Mouse (Mus musculus): ENCODE measurements around the gene Comt. TPM values are rescaled to one million over a fixed set of nuclear protein-coding genes. Genes with fewer than 3 reads are reported as not detected.

The Comt gene
- polyA plus RNA-seq, 1 experiment: 96.2 TPM

DNA sequence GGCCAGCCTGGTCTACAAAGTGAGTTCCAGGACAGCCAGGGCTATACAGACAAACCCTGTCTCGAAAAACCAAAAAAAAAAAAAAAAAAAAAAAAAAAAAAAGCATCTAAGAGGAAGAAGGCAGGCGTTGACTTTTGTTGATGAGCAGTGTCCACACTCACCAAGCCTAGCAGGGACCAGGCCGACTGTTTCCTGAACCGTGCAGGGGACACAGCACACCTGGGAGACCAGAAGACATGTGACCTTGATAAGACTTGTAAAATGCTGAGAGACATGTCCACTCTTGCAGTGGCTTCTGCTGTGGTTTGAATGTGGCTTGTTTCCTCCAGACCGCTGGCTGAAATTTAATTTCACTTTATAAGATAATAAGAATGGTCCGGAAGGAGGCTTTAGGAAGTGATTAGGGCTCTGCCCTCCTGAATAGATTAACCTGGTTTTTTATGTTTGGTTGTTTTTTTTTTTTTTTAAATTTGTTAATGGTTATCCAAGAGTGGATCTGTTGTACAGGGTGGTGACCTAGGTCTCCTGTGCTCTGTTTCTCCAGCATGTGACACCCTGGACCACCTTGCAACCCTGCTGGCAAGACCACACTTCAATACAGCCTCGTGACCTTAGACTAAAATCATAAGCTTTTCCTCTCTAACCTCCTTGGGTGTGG, 50.2 kb downstream of the Comt start:
- H3K79me3 ChIP-seq (ENCODE audit: low read depth): no peaks in the 10 kb centered on the region
- no peaks in the 10 kb centered on the region for H3K27me3 ChIP-seq (ENCODE audit: control insufficient read depth, insufficient read depth, insufficient read length)
- no peaks in the 10 kb centered on the region for H3K79me2 ChIP-seq (ENCODE audit: control insufficient read depth, insufficient read depth)
- TF ChIP-seq FOSL1 (IDR thresholded peaks at IDR 0.05; ENCODE audit: insufficient read depth, low read length, poor library complexity, severe bottlenecking) (no peak), MYOG (IDR thresholded peaks at IDR 0.05; ENCODE audit: control insufficient read depth, extremely low read depth, insufficient read length) (no peak), MYOD1 (IDR thresholded peaks at IDR 0.05; ENCODE audit: control insufficient read depth, insufficient read length, low read depth) (no peak), CTCF (IDR thresholded peaks at IDR 0.05; ENCODE audit: control insufficient read depth, insufficient read depth, insufficient read length) (no peak), USF1 (IDR thresholded peaks at IDR 0.05; ENCODE audit: low read depth) (no peak), MAX (IDR thresholded peaks at IDR 0.05) (no peak), CEBPB (IDR thresholded peaks at IDR 0.05; ENCODE audit: low read depth) (no peak)
- H3ac ChIP-seq (ENCODE audit: control insufficient read depth, insufficient read length, low read depth): no peak overlapping the region
- H3K4me3 ChIP-seq (ENCODE audit: insufficient read depth, poor library complexity, severe bottlenecking): no peak overlapping the region
- no peaks in the 10 kb centered on the region for H3K36me3 ChIP-seq (ENCODE audit: control insufficient read depth, insufficient read depth)

DNA sequence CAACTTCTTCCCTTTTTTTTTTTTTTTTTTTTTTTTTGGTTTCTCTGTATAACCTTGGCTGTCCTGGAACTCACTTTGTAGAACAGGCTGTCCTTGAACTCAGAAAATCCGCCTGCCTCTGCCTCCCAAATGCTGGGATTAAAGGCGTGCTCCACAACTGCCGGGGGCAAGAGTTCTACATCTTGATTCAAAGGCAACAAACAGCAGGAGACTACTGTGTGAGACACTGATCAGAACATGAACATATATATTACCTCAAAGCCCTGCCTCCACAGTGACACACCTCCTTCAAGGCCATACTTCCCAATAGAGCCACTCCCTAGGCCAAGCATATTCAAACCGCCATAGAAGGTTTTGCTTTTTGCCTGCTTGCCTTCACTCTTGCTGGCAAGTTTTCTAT, 53.0 kb downstream of the Comt start:
- Histone ChIP-seq H3K36me3 (ENCODE audit: control insufficient read depth, insufficient read depth) (no peaks in the 10 kb centered on the region), H3K27me3 (ENCODE audit: control insufficient read depth, insufficient read depth, insufficient read length) (no peaks in the 10 kb centered on the region), H3ac (ENCODE audit: control insufficient read depth, insufficient read length, low read depth) (no peak overlapping the region), H3K79me3 (ENCODE audit: low read depth) (no peaks in the 10 kb centered on the region), H3K79me2 (ENCODE audit: control insufficient read depth, insufficient read depth) (no peaks in the 10 kb centered on the region), H3K4me3 (ENCODE audit: insufficient read depth, poor library complexity, severe bottlenecking) (no peak overlapping the region)
- TF ChIP-seq CEBPB (IDR thresholded peaks at IDR 0.05; ENCODE audit: low read depth) (no peak), MYOD1 (IDR thresholded peaks at IDR 0.05; ENCODE audit: control insufficient read depth, insufficient read length, low read depth) (no peak), USF1 (IDR thresholded peaks at IDR 0.05; ENCODE audit: low read depth) (no peak), FOSL1 (IDR thresholded peaks at IDR 0.05; ENCODE audit: insufficient read depth, low read length, poor library complexity, severe bottlenecking) (no peak), MAX (IDR thresholded peaks at IDR 0.05) (no peak), CTCF (IDR thresholded peaks at IDR 0.05; ENCODE audit: control insufficient read depth, insufficient read depth, insufficient read length) (no peak), MYOG (IDR thresholded peaks at IDR 0.05; ENCODE audit: control insufficient read depth, extremely low read depth, insufficient read length) (no peak)

DNA sequence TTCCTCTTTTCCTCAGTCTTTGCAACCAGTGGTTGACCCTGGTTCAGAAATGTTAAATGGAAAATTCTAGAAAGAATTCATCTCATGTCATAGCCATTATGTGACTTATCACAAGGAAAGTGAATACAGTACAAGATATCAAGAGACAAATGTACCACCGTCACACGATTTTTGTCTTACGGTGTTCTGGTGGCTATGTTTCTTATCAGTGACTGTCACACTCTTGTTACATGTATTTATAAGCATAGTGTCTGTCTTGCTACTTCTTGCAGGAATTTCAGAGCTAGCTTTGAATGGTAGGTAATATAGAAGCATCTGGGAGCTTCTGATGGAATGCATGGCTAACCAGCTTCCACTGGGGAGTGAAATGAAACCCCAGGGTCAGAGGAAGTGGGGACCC, 56.5 kb downstream of the Comt start:
- H3K79me2 ChIP-seq (ENCODE audit: control insufficient read depth, insufficient read depth): no peaks in the 10 kb centered on the region
- no peaks in the 10 kb centered on the region for H3K79me3 ChIP-seq (ENCODE audit: low read depth)
- no peaks in the 10 kb centered on the region for H3K36me3 ChIP-seq (ENCODE audit: control insufficient read depth, insufficient read depth)
- H3ac ChIP-seq (ENCODE audit: control insufficient read depth, insufficient read length, low read depth): no peak overlapping the region
- no peak overlapping the region for H3K4me3 ChIP-seq (ENCODE audit: insufficient read depth, poor library complexity, severe bottlenecking)
- no peaks in the 10 kb centered on the region for H3K27me3 ChIP-seq (ENCODE audit: control insufficient read depth, insufficient read depth, insufficient read length)
- no peak for TF ChIP-seq MAX (IDR thresholded peaks at IDR 0.05)
- TF ChIP-seq CTCF (IDR thresholded peaks at IDR 0.05; ENCODE audit: control insufficient read depth, insufficient read depth, insufficient read length): no peak
- TF ChIP-seq MYOD1 (IDR thresholded peaks at IDR 0.05; ENCODE audit: control insufficient read depth, insufficient read length, low read depth): no peak
- TF ChIP-seq CEBPB (IDR thresholded peaks at IDR 0.05; ENCODE audit: low read depth): no peak
- TF ChIP-seq FOSL1 (IDR thresholded peaks at IDR 0.05; ENCODE audit: insufficient read depth, low read length, poor library complexity, severe bottlenecking): no peak
- no peak for TF ChIP-seq USF1 (IDR thresholded peaks at IDR 0.05; ENCODE audit: low read depth)
- TF ChIP-seq MYOG (IDR thresholded peaks at IDR 0.05; ENCODE audit: control insufficient read depth, extremely low read depth, insufficient read length): no peak

DNA sequence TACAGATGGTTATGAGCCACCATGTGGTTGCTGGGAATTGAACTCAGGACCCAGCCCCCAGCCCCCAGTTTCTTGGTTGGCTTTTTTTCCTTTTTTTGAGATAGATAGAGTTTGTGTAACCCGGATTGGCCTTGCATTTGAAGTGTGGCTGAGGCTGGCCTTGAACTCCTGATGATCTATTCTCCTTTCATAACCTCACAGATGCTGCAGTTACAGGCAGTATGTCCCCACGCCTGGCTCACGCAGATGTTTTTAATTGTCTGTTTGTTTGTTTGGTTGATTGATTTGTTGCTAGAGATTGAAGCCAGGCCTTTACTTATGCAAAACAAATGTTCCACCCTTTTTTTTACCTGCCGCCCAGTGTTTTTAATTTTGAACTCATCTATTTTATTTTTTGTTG, 59.8 kb downstream of the Comt start:
- Histone ChIP-seq H3K36me3 (ENCODE audit: control insufficient read depth, insufficient read depth) (no peaks in the 10 kb centered on the region), H3ac (ENCODE audit: control insufficient read depth, insufficient read length, low read depth) (no peak overlapping the region), H3K79me2 (ENCODE audit: control insufficient read depth, insufficient read depth) (no peaks in the 10 kb centered on the region), H3K27me3 (ENCODE audit: control insufficient read depth, insufficient read depth, insufficient read length) (no peaks in the 10 kb centered on the region), H3K79me3 (ENCODE audit: low read depth) (no peaks in the 10 kb centered on the region), H3K4me3 (ENCODE audit: insufficient read depth, poor library complexity, severe bottlenecking) (no peak overlapping the region)
- TF ChIP-seq MYOG (IDR thresholded peaks at IDR 0.05; ENCODE audit: control insufficient read depth, extremely low read depth, insufficient read length) (no peak), MYOD1 (IDR thresholded peaks at IDR 0.05; ENCODE audit: control insufficient read depth, insufficient read length, low read depth) (no peak), CTCF (IDR thresholded peaks at IDR 0.05; ENCODE audit: control insufficient read depth, insufficient read depth, insufficient read length) (no peak), FOSL1 (IDR thresholded peaks at IDR 0.05; ENCODE audit: insufficient read depth, low read length, poor library complexity, severe bottlenecking) (no peak), USF1 (IDR thresholded peaks at IDR 0.05; ENCODE audit: low read depth) (no peak), MAX (IDR thresholded peaks at IDR 0.05) (no peak)

DNA sequence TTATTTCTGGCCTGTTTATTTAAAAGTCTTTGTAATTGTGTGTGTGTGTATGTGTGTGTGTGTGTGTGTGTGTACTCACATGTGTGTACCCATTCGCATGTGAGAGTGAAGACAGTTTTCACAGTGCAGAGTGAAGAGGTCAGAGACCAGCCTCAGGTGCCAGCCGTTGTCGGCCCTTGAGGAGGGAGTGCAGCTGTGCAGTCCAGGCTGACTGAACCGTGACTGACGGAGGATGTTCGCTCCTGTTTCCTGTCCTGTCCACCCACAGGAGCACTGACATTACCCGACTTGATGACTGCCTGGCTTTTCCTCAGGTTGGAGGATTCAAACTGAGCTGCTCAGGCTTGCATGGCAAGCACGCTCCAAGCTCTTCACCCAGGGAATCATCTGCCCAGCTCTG, 63.7 kb downstream of the Comt start:
- Histone ChIP-seq H3K4me3 (ENCODE audit: insufficient read depth, poor library complexity, severe bottlenecking) (no peak overlapping the region), H3K79me3 (ENCODE audit: low read depth) (no peaks in the 10 kb centered on the region), H3ac (ENCODE audit: control insufficient read depth, insufficient read length, low read depth) (no peak overlapping the region), H3K27me3 (ENCODE audit: control insufficient read depth, insufficient read depth, insufficient read length) (no peaks in the 10 kb centered on the region), H3K36me3 (ENCODE audit: control insufficient read depth, insufficient read depth) (no peaks in the 10 kb centered on the region), H3K79me2 (ENCODE audit: control insufficient read depth, insufficient read depth) (no peaks in the 10 kb centered on the region)
- no peak for TF ChIP-seq CEBPB (IDR thresholded peaks at IDR 0.05; ENCODE audit: low read depth)
- no peak for TF ChIP-seq MYOG (IDR thresholded peaks at IDR 0.05; ENCODE audit: control insufficient read depth, extremely low read depth, insufficient read length)
- no peak for TF ChIP-seq MYOD1 (IDR thresholded peaks at IDR 0.05; ENCODE audit: control insufficient read depth, insufficient read length, low read depth)
- no peak for TF ChIP-seq MAX (IDR thresholded peaks at IDR 0.05)
- TF ChIP-seq USF1 (IDR thresholded peaks at IDR 0.05; ENCODE audit: low read depth): no peak
- TF ChIP-seq FOSL1 (IDR thresholded peaks at IDR 0.05; ENCODE audit: insufficient read depth, low read length, poor library complexity, severe bottlenecking): no peak
- TF ChIP-seq CTCF (IDR thresholded peaks at IDR 0.05; ENCODE audit: control insufficient read depth, insufficient read depth, insufficient read length): no peak

Measured in C2C12 (cell line).